Mouse (Mus musculus) bone marrow, adult 2 months (tissue): ENCODE data around the gene Slc4a11.

Source experiments
- CTCF ChIP-seq: fragments of 200-500 bp; IDR thresholded peaks from 2 replicates; pipeline ENCODE4 v1.5.1; 2011; ENCODE audit warnings: low read length, control low read depth; ENCODE audit not compliant: control insufficient read depth, insufficient read depth
- POLR2A ChIP-seq: fragments of 200-500 bp; IDR thresholded peaks from 2 replicates; pipeline ENCODE4 v1.6.1; 2011; ENCODE audit warnings: low read depth, mild to moderate bottlenecking, control low read depth, low read length, borderline replicate concordance; ENCODE audit not compliant: control insufficient read depth

DNA sequence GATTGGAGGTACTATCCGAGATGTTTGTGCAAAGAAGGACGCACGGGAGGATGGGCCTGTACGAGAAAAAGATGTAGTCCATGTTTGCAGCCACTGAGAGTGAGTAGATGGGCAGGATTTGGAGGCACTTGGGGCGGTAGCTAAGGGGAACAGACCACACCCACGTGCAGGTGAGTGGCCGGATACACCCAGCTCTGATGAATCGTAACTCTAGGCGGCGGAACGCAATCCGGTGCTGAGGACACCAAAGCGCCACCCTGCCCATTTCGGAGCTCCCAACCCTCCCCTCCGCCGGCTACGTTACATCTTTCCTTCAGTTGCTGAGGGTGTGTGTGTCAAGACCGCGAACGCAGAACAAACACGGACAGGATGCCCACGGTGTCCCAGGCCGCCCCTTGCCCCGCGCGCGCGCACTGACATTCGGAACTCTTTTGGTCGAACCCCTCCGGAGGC lies 593 bp downstream of the Slc4a11 start:
- TF ChIP-seq CTCF (no peak), POLR2A (no peak)
